Mouse (Mus musculus): ENCODE data around the gene Myo10.
A peak's percentile ranks its signal among the peaks of the same experiment; 100 is the strongest.

Gene Myo10

GRCm38 (mm10) chr15:25801726-25802125 lies 179.4 kb downstream of the Myo10 start:
- DNase-seq (ENCODE audit: low read depth), result no peak

- DNase-seq (ENCODE audit: low read depth), result no peak
Measured at GRCm38 (mm10) chr15:25802194-25802593, 179.9 kb downstream of the Myo10 start.

GRCm38 (mm10) chr15:25803111-25803510 lies 180.8 kb downstream of the Myo10 start:
- no peak for DNase-seq (ENCODE audit: low read depth)

- peak; percentile 43 for DNase-seq (ENCODE audit: low read depth)
Measured at GRCm38 (mm10) chr15:25805336-25806110, 183.2 kb downstream of the Myo10 start.

GRCm38 (mm10) chr15:25806363-25806762 lies 184.0 kb downstream of the Myo10 start:
- DNase-seq (ENCODE audit: low read depth), result no peak

GRCm38 (mm10) chr15:25806878-25807277 lies 184.6 kb downstream of the Myo10 start:
- no peak for DNase-seq (ENCODE audit: low read depth)

GRCm38 (mm10) chr15:25808677-25809460 lies 186.5 kb downstream of the Myo10 start:
- no peak for DNase-seq (ENCODE audit: low read depth)

- DNase-seq (ENCODE audit: low read depth), result no peak
Measured at GRCm38 (mm10) chr15:25809669-25810068, 187.3 kb downstream of the Myo10 start.

GRCm38 (mm10) chr15:25811834-25812250 lies 189.5 kb downstream of the Myo10 start:
- no peak for DNase-seq (ENCODE audit: low read depth)

- no peak for DNase-seq (ENCODE audit: low read depth)
Measured at GRCm38 (mm10) chr15:25812479-25812878, 190.2 kb downstream of the Myo10 start.

GRCm38 (mm10) chr15:25814535-25814934 lies 192.2 kb downstream of the Myo10 start:
- no peak for DNase-seq (ENCODE audit: low read depth)

GRCm38 (mm10) chr15:25817191-25817590 lies 194.9 kb downstream of the Myo10 start:
- no peak for DNase-seq (ENCODE audit: low read depth)

GRCm38 (mm10) chr15:25821981-25822380 lies 199.7 kb downstream of the Myo10 start:
- DNase-seq (ENCODE audit: low read depth), result no peak

- no peak for DNase-seq (ENCODE audit: low read depth)
Measured at GRCm38 (mm10) chr15:25822656-25823055, 200.3 kb downstream of the Myo10 start.

- no peak for DNase-seq (ENCODE audit: low read depth)
Measured at GRCm38 (mm10) chr15:25826531-25826961, 204.2 kb downstream of the Myo10 start.

- DNase-seq (ENCODE audit: low read depth), result no peak
Measured at GRCm38 (mm10) chr15:25828464-25828863, 206.1 kb downstream of the Myo10 start.

- no peak for DNase-seq (ENCODE audit: low read depth)
Measured at GRCm38 (mm10) chr15:25830426-25830825, 208.1 kb downstream of the Myo10 start.

- no peak for DNase-seq (ENCODE audit: low read depth)
Measured at GRCm38 (mm10) chr15:25834282-25834681, 212.0 kb downstream of the Myo10 start.

- no peak for DNase-seq (ENCODE audit: low read depth)
Measured at GRCm38 (mm10) chr15:25834920-25835674, 212.8 kb downstream of the Myo10 start.

GRCm38 (mm10) chr15:25842462-25843085 lies 220.2 kb downstream of the Myo10 start:
- no peak for DNase-seq (ENCODE audit: low read depth)

- no peak for DNase-seq (ENCODE audit: low read depth)
Measured at GRCm38 (mm10) chr15:25843086-25843991, 221.0 kb downstream of the Myo10 start, which contains the start of gene Retreg1. Gene Retreg1, plus strand, starts transcription at chr15:25843180.

Measured in c-Kit-positive CD71-negative TER-119-negative erythroid progenitor cells, embryonic 14.5 days (primary cell).